Mouse (Mus musculus): ENCODE data around the gene Zbtb38. TPM values are rescaled to one million over a fixed set of nuclear protein-coding genes. Genes with fewer than 3 reads are reported as not detected.
"Not testable (repeated sequence)": the region's sequence is repeated elsewhere in the genome, so short reads cannot be mapped to it uniquely, and the experiment has no call there.

Gene Zbtb38
- total RNA-seq, 2 experiments from 2014 or later = 56.1 to 75.8 TPM

DNA sequence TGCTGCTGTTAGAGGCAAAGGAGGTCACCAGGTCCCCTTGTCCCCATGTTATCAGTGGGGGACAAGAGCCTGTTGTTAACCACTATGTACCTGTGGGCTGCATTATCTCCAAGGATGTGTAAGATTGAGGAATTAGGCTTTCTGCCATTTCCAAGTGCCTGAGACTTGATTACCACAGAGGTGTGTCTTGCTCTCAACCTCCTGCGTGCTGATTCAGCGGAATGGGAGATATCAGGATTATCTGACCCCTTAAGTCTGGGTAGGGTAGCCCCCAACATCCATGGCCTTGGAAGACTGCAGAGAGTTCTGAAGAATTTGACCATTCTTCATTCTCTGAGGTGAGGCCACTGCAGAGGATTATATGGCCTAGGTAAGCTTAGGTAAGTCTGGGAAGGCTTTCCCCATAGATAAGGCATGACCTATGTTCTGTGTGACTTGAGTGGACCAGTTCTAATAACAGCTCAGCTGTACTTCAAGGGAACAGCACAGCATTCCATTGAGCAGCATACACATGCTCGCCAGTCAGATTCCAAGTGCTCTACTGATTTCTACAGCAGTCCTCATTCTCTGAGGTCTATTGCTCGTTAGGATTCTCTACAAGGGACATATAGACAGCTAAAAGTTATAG is 68.4 kb downstream of the Zbtb38 start:
- no peak for DNase-seq

GRCm38 (mm10) chr9:96678611-96679010 is 74.0 kb downstream of the Zbtb38 start:
- DNase-seq = no peak

DNA sequence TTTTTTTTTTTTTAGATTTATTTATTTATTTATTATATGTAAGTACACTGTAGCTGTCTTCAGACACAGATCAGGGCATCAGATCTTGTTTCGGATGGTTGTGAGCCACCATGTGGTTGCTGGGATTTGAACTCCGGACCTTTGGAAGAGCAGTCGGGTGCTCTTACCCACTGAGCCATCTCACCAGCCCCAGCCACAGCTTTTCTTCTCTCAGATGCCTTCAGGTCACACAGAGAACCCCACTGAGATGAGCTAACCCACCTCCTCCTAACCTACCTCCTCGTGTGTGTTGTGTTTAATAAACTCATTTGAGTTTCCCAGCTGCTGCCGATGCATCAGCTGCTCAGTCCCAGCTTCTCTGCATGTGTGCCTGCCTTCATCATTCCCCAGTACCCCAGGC is 74.9 kb downstream of the Zbtb38 start:
- DNase-seq = not testable (repeated sequence)

- DNase-seq = no peak
Measured at GRCm38 (mm10) chr9:96676671-96677070, 76.0 kb downstream of the Zbtb38 start.

- DNase-seq = no peak
Measured at GRCm38 (mm10) chr9:96675763-96676640, 76.6 kb downstream of the Zbtb38 start.

GRCm38 (mm10) chr9:96675071-96675762 is 77.4 kb downstream of the Zbtb38 start:
- DNase-seq = peak; percentile 67 to 77

GRCm38 (mm10) chr9:96674301-96674700 is 78.3 kb downstream of the Zbtb38 start:
- no peak for DNase-seq

DNA sequence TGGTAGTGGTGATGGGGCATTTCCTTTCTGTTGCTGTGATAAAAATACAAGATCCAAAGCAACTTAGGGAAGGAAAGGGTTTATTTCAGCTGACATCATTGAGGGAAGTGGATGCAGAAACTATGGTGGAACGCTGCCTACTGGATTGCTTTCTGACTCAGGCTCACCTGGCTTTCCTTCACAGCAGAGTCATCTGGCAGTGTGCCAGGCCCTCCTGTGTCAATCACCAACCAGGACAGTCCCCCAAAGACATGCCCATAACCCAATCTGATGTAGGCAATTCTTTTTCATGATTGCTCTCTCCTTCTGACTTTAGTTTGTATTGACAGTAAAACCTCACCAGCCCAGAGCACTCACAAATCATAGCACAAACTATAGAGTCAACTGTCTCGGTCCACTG is 80.2 kb downstream of the Zbtb38 start:
- DNase-seq = no peak

- DNase-seq = no peak
Measured at GRCm38 (mm10) chr9:96671249-96671648, 81.4 kb downstream of the Zbtb38 start.

DNA sequence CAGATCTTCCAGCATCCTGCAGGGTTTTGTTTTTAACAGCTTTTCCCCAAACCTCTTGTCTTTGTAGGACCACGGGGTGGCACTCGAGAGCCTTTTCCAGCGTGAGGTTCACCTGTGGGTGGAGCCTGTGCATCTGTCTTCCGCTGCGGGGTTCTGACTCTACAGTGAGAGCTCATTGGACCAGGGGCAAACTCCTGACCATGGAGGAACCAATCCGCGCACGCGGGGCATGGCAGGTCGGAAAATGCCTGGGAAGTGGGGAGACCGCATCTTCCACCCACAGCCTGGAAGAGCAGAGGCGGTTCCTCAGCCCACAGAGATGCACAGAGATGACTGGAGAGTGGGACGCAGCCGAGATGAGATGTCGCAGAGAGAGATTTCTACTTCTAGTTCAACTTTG is 82.8 kb downstream of the Zbtb38 start:
- DNase-seq = peak; percentile 96

GRCm38 (mm10) chr9:96668628-96669027 is 84.0 kb downstream of the Zbtb38 start:
- peak; percentile 76 to 83 for DNase-seq

DNA sequence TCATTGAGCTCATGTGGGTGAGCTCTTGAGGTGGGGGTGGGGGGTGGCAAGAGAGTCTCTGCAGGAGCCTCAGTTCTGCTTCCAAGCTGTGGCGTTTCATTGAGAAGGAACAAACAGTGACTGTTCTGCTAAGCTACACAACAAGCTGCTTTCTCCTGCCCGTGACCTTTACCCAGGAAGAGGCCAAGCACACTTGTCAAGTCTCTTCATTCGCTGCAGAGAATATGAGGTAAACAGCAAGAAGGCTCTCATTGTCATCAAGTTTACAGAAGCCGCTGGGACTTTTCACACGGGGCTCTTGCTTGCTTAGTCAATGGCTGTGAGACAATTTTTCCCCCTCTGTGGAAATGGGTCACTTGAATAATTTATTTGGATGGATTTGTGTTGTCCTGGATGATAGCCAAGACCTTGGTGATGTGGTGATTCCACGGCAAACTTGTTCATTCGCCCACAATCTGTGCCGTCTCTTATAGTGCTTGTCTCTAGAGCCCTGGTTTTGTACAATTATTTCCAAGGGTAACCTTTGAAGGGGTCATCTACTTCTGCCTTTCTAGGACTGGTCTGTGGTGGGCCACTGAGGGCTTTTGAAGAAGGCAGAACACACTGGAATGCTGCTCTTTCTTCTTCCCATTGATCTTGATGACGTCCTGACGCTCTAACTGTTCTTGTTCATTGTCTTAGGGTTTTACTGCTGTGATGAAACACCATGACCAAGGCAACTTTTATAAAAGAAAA is 92.0 kb downstream of the Zbtb38 start:
- DNase-seq = peak; percentile 24 to 38

GRCm38 (mm10) chr9:96659801-96660200 is 92.8 kb downstream of the Zbtb38 start:
- no peak for DNase-seq

- no peak for DNase-seq
Measured at GRCm38 (mm10) chr9:96653538-96653937, 99.1 kb downstream of the Zbtb38 start.

DNA sequence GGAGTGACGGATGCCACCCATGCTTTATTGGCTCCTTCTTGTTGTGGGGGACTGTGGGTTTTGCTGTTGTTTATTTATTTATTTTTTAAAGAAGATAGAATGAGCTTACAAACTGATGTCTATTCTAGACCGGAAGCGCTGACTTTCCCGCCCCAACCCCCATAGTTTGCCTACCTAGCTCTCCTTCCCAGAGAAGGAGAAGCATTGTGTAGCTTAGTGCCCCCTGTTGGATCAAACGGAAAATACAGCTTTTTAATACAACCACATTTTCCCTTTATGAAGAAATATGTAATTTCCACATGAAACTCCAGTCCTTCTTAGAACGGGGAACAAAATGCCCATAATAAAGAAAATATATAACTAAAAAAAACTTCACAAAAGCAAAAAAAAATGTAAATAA is 99.9 kb downstream of the Zbtb38 start:
- no peak for DNase-seq

DNA sequence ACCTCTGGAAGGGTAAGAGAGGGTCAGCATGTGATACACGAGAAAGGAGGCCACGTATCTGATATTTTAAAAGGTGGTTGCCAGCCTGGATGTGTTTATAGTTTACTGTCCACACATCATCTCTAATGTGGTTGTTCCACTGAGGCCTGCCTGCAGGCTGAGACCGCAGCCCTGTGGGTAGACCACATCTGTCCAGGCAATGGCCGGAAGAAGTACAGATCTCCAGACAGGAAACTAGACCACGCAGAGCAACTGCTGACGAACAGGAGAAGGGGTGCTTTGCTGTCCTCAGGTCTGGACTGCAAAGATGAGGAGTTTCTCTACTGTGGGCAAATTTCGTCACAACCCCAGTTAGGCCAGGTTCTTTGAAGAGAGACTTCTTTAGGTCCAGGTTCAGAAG is 101.8 kb downstream of the Zbtb38 start:
- no peak for DNase-seq

DNA sequence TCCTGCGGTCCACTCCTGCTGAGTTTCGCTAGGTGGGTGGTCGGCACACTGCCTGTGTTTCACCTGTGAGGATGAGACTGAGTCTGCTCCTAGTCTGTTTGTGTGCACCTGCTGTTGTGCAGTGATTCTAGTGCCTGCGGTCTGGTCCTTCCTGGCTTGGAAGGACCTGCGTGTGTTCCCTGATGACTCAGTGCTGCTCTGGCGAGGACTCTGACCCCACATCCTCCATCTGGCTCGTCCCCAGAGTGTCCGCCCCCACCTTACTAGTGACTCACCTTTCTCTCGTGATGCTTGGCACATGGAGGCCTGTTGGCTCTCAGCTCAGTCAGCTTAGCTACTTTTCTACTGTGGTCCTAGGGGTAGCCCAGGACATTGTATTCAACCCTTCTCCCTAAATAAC is 102.7 kb downstream of the Zbtb38 start:
- DNase-seq = peak; percentile 68 to 75

DNA sequence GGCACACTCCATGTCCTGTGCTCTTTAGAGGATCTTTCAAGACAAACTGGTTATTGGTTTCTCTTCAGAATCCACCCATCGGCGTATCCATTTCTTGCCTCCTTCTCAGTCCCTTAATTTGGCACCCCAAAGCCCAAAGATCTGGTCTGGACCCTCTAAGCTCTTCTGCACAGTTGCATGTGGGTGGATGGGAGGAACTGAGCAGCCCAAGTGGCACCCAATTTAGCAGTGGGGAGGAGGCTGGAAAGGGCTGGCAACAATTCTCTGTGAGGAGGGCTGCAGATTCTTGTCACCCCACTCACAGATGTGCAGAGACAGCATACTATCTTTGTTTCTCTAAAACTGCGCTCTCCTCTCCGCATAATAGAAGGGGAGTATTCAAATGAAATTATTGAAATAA is 103.3 kb downstream of the Zbtb38 start:
- no peak for DNase-seq

- peak in 1 of 2 experiments; percentile 14 for DNase-seq
Measured at GRCm38 (mm10) chr9:96646668-96647295, 105.8 kb downstream of the Zbtb38 start.

- no peak for DNase-seq
Measured at GRCm38 (mm10) chr9:96644840-96645239, 107.8 kb downstream of the Zbtb38 start.

GRCm38 (mm10) chr9:96644002-96644401 is 108.6 kb downstream of the Zbtb38 start:
- DNase-seq = not testable (repeated sequence)

DNA sequence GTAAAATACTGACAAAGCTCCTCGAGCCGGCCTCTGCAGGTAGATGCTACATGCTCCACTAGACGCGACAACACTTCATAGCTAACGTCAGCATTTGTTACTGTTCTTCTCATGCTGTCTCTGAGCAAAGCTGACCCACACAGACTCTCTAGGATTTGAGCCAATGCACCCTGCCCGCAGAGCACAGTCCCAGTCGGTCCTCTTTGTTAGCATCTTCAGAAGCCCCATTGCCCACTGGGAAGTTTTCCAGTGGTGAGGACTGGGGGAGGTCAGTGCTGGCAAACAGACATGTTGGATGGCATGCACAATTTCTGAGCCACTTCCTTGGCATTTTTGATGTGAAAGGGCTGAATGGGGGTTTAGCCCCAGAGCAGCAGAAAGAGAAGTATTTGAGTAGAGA is 113.2 kb downstream of the Zbtb38 start:
- DNase-seq = no peak
